Mouse (Mus musculus) CH12.LX (cell line): ENCODE measurements around the gene Guca1b. TPM values are rescaled to one million over a fixed set of nuclear protein-coding genes. Genes with fewer than 3 reads are reported as not detected.

ENCODE experiments used
- DNase-seq: peaks from one replicate; pipeline ENCODE4 v3.0.0-alpha.2; 2013; ENCODE audit errors: extremely low read depth
- H3K27ac ChIP-seq: 2 replicates; pipeline ENCODE4 v1.5.1; 2012; ENCODE audit warnings: low read depth, mild to moderate bottlenecking, control low read depth, moderate library complexity; ENCODE audit not compliant: insufficient read depth
- H3K27me3 ChIP-seq: replicated peaks from 2 replicates; pipeline ENCODE3; 2012; ENCODE audit warnings: inconsistent platforms
- H3K36me3 ChIP-seq, 2 experiments: replicated peaks in 1 of 2; 2 replicates each; pipeline versions ENCODE3 to v1.6.1; 2012; ENCODE audit warnings: inconsistent platforms in 1 of 2, low read length in 1 of 2, mild to moderate bottlenecking in 1 of 2, mixed read lengths in 1 of 2, moderate library complexity in 1 of 2; ENCODE audit not compliant: control insufficient read depth in 1 of 2, insufficient read depth in 1 of 2
- H3K4me1 ChIP-seq, 2 experiments: 2 replicates each; pipeline ENCODE4 v1.6.1; 2012; ENCODE audit warnings: inconsistent platforms in 1 of 2, moderate library complexity in 1 of 2; ENCODE audit not compliant: insufficient read depth in 2 of 2, control insufficient read depth in 1 of 2
- H3K4me2 ChIP-seq: 2 replicates; pipeline ENCODE4 v1.6.1; 2012; ENCODE audit warnings: low read depth, mild to moderate bottlenecking, control low read depth; ENCODE audit not compliant: poor library complexity, insufficient read depth, severe bottlenecking
- H3K4me3 ChIP-seq, 3 experiments: fragments of 150-350 bp in 1 of 3; sonication (generic) in 1 of 3; replicated peaks in 1 of 3; 2 replicates each; pipeline versions ENCODE3 to v1.5.1; 2011 to 2012; ENCODE audit warnings: low read depth in 2 of 3, low read length in 2 of 3, mild to moderate bottlenecking in 2 of 3, moderate library complexity in 2 of 3, control low read depth in 1 of 3, improper control_type of control experiment in 1 of 3, inconsistent platforms in 1 of 3, mixed read lengths in 1 of 3; ENCODE audit not compliant: poor library complexity in 1 of 3
- H3K79me2 ChIP-seq: replicated peaks from 2 replicates; pipeline ENCODE4 v1.6.1; 2012; ENCODE audit warnings: mild to moderate bottlenecking, moderate library complexity; ENCODE audit not compliant: control insufficient read depth, poor library complexity, insufficient read depth, severe bottlenecking; ENCODE audit errors: extremely low read depth
- H3K9ac ChIP-seq: 2 replicates; pipeline ENCODE4 v1.6.1; 2012; ENCODE audit warnings: low read depth, mild to moderate bottlenecking, control low read depth, moderate library complexity; ENCODE audit not compliant: insufficient read depth
- H3K9me3 ChIP-seq: replicated peaks from 2 replicates; pipeline ENCODE3; 2012; ENCODE audit warnings: low read length, inconsistent platforms, mixed read lengths
- CHD1 ChIP-seq: IDR thresholded peaks from 2 replicates; pipeline ENCODE4 v1.6.1; 2012; ENCODE audit warnings: low read depth, low read length, improper control_type of control experiment, inconsistent platforms
- CTCF ChIP-seq, 2 experiments: IDR thresholded peaks in 1 of 2; conservative IDR thresholded peaks in 1 of 2; 2 replicates each; pipeline ENCODE4 v1.5.1; 2011 to 2012; ENCODE audit warnings: low read depth in 2 of 2, low read length in 2 of 2, improper control_type of control experiment in 1 of 2, inconsistent platforms in 1 of 2, mild to moderate bottlenecking in 1 of 2, moderate library complexity in 1 of 2
- E2F4 ChIP-seq: IDR thresholded peaks from 2 replicates; pipeline ENCODE4 v1.6.1; 2011; ENCODE audit warnings: low read depth, low read length, improper control_type of control experiment; ENCODE audit not compliant: insufficient replicate concordance
- ELF1 ChIP-seq: IDR thresholded peaks from 2 replicates; pipeline ENCODE4 v1.6.1; 2014; ENCODE audit warnings: low read depth, mild to moderate bottlenecking, inconsistent platforms, low read length, improper control_type of control experiment
- ETS1 ChIP-seq: conservative IDR thresholded peaks from 2 replicates; pipeline ENCODE4 v1.6.1; 2012; ENCODE audit warnings: low read depth, mild to moderate bottlenecking, inconsistent platforms, low read length, improper control_type of control experiment, moderate library complexity
- IRF4 ChIP-seq: IDR thresholded peaks from 2 replicates; pipeline ENCODE4 v1.6.1; 2014; ENCODE audit warnings: low read depth, mild to moderate bottlenecking, inconsistent platforms, low read length, improper control_type of control experiment
- JUN ChIP-seq: IDR thresholded peaks from 2 replicates; pipeline ENCODE4 v1.6.1; 2011; ENCODE audit warnings: low read depth, mild to moderate bottlenecking, low read length, improper control_type of control experiment, moderate library complexity; ENCODE audit not compliant: insufficient read depth
- JUND ChIP-seq: conservative IDR thresholded peaks from 2 replicates; pipeline ENCODE4 v1.6.1; 2011; ENCODE audit warnings: low read depth, low read length, improper control_type of control experiment
- MAX ChIP-seq: IDR thresholded peaks from 2 replicates; pipeline ENCODE4 v1.6.1; 2011; ENCODE audit warnings: low read length, improper control_type of control experiment
- MAZ ChIP-seq: IDR thresholded peaks from 2 replicates; pipeline ENCODE4 v1.6.1; 2012; ENCODE audit warnings: low read depth, mild to moderate bottlenecking, inconsistent platforms, low read length, improper control_type of control experiment, moderate library complexity
- MYC ChIP-seq: IDR thresholded peaks from 2 replicates; pipeline ENCODE4 v1.6.1; 2011; ENCODE audit warnings: low read depth, mild to moderate bottlenecking, improper control_type of control experiment, low read length
- NELFE ChIP-seq: IDR thresholded peaks from 2 replicates; pipeline ENCODE4 v1.6.1; 2011; ENCODE audit warnings: low read depth, low read length, improper control_type of control experiment
- NRF1 ChIP-seq: IDR thresholded peaks from 2 replicates; pipeline ENCODE4 v1.6.1; 2014; ENCODE audit warnings: low read depth, mild to moderate bottlenecking, inconsistent platforms, low read length, improper control_type of control experiment, moderate library complexity
- PAX5 ChIP-seq: IDR thresholded peaks from 2 replicates; pipeline ENCODE4 v1.6.1; 2012; ENCODE audit warnings: low read length, inconsistent platforms, mixed read lengths
- POLR2A ChIP-seq: IDR thresholded peaks from 2 replicates; pipeline ENCODE4 v1.6.1; 2011; ENCODE audit warnings: low read depth, mild to moderate bottlenecking, improper control_type of control experiment, low read length
- POLR2AphosphoS2 ChIP-seq: IDR thresholded peaks from 2 replicates; pipeline ENCODE4 v1.6.1; 2011; ENCODE audit warnings: low read depth, low read length, improper control_type of control experiment
- RAD21 ChIP-seq: IDR thresholded peaks from 2 replicates; pipeline ENCODE4 v1.6.1; 2011; ENCODE audit warnings: low read depth, mild to moderate bottlenecking, low read length, improper control_type of control experiment, moderate library complexity
- RCOR1 ChIP-seq: conservative IDR thresholded peaks from 2 replicates; pipeline ENCODE4 v1.6.1; 2012; ENCODE audit warnings: low read depth, mild to moderate bottlenecking, inconsistent platforms, low read length, improper control_type of control experiment
- SMC3 ChIP-seq: IDR thresholded peaks from 2 replicates; pipeline ENCODE4 v1.6.1; 2011; ENCODE audit warnings: low read depth, low read length, improper control_type of control experiment
- TCF12 ChIP-seq: IDR thresholded peaks from 2 replicates; pipeline ENCODE4 v1.6.1; 2014; ENCODE audit warnings: low read depth, mild to moderate bottlenecking, inconsistent platforms, low read length, improper control_type of control experiment
- USF1 ChIP-seq: IDR thresholded peaks from 2 replicates; pipeline ENCODE4 v1.6.1; 2014; ENCODE audit warnings: low read depth, mild to moderate bottlenecking, inconsistent platforms, low read length, improper control_type of control experiment
- USF2 ChIP-seq: conservative IDR thresholded peaks from 2 replicates; pipeline ENCODE4 v1.6.1; 2011; ENCODE audit warnings: low read depth, low read length, improper control_type of control experiment
- ZC3H11A ChIP-seq: IDR thresholded peaks from 2 replicates; pipeline ENCODE4 v1.6.1; 2012; ENCODE audit warnings: low read depth, mild to moderate bottlenecking, inconsistent platforms, low read length, improper control_type of control experiment
- ZMIZ1 ChIP-seq: IDR thresholded peaks from 2 replicates; pipeline ENCODE4 v1.6.1; 2012; ENCODE audit warnings: low read depth, mild to moderate bottlenecking, inconsistent platforms, low read length, improper control_type of control experiment
- dilution Hi-C: fragments of 300-500 bp; cut with MboI; formaldehyde crosslinking; loops from 2 replicates; pipeline ENCODE4 v1.14.3; 2020; ENCODE audit warnings: low sequenced_read_pairs; ENCODE audit not compliant: extremely low pct_unique_long_range_greater_than_20kb, extremely low pct_ligation_motif_present
- in situ Hi-C: fragments of 300-500 bp; cut with MboI; formaldehyde crosslinking; loops from 3 replicates; pipeline ENCODE4 v1.14.3; 2019; ENCODE audit warnings: low sequenced_read_pairs, low pct_ligation_motif_present, low pct_unique_long_range_greater_than_20kb, mixed read lengths
- polyA plus RNA-seq: library from polyadenylated mRNA; unstranded; fragments of >175 nt; gene quantifications from 2 replicates; pipeline ENCODE4 v1.2.1, GENCODE M21; 2012; ENCODE audit warnings: low read depth; ENCODE audit not compliant: insufficient read length
- total RNA-seq, 2 experiments: library from RNA; depleted of rRNA; stranded (reverse); fragments of 300-350 nt in 1 of 2; fragments of >200 nt in 1 of 2; gene quantifications; 2 replicates each; pipeline ENCODE4 v1.2.3; 2012 to 2014

Guca1b gene
- total and polyA plus RNA-seq, 3 experiments, result 0.59 to 1.6 (median 0.62) TPM

DNA sequence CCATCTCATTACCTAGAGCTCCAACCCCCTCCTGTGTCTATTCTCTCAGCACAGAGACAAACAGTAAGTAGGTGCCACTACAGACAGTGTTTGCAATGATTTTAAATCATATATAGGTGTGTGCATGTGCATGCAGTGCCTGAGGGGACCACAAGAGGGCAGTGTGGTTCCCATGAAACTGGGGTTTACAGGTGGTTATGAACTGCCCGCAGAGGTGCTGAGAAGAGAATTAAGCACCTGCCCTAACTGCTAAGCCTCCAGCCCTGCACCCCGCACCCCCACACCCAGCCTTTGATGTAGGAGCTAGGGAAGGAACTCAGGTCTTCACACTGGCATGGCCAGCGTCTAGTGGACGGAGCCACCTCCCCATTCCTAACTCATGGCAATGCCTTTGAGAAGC, 1.5 kb downstream of the Guca1b start:
- Histone ChIP-seq H3K27me3 (no peaks in the 10 kb centered on the region), H3K4me1 (no peaks in the 10 kb centered on the region), H3K36me3 (peaks cover 5 to 44% of the 10 kb centered on the region in 2 experiments)
- dilution Hi-C loops, result no loop called here
- TF ChIP-seq POLR2A (no peak), RCOR1 (no peak), SMC3 (peak; percentile 76), MYC (0 out of 2 replicates have a peak, but pooled peaks have one; percentile 32), NELFE (0 out of 2 replicates have a peak, but pooled peaks have one; percentile 33), USF1 (no peak), MAX (peak; percentile 68), CHD1 (no peak), ETS1 (no peak), USF2 (no peak), ELF1 (no peak), TCF12 (0 out of 2 replicates have a peak, but pooled peaks have one; percentile 10), MAZ (no peak), E2F4 (no peak), ZC3H11A (peak; percentile 5; the same call in 1 of the 2 replicates), JUN (no peak), NRF1 (no peak), RAD21 (peak; percentile 59), IRF4 (0 out of 2 replicates have a peak, but pooled peaks have one; percentile 18), POLR2AphosphoS2 (no peak), CTCF (conservative IDR thresholded peaks at IDR 0.05 in 1 of 2, IDR thresholded peaks at IDR 0.05 in 1 of 2; ENCODE audit: low read depth in 2 of 2, low read length in 2 of 2) (peak; percentile 86 to 97), ZMIZ1 (no peak), PAX5 (no peak), JUND (no peak)
- TF ChIP-seq, all 38 proteins: peak for 9
- Histone ChIP-seq H3K4me2 (no peak overlapping the region), H3K79me2 (no peaks in the 10 kb centered on the region), H3K4me3 (no peak overlapping the region), H3K9me3 (peaks cover 9% of the 10 kb centered on the region), H3K27ac (no peak overlapping the region), H3K9ac (no peak overlapping the region)
- DNase-seq, result peak; percentile 48
- in situ Hi-C loops, result loop anchor here (25.0 kb wide), 1 partner anchor 226 kb away; the partner anchor contains the start of genes Bysl, Gm20517 and Med20
